Mouse (Mus musculus) erythroblast, adult 5-6 weeks (primary cell): ENCODE data around the gene Glod5. TPM values are rescaled to one million over a fixed set of nuclear protein-coding genes. Genes with fewer than 3 reads are reported as not detected.
"Not testable (repeated sequence)": the region's sequence is repeated elsewhere in the genome, so short reads cannot be mapped to it uniquely, and the experiment has no call there.

Experiments used
- ATAC-seq: replicated peaks from 2 replicates; pipeline ENCODE4 v1.8.0; 2016; ENCODE audit warnings: moderate number of reproducible peaks, mild to moderate bottlenecking, moderate TSS enrichment, inconsistent platforms; ENCODE audit not compliant: poor library complexity, low FRiP score, severe bottlenecking
- total RNA-seq, 2 experiments: library from RNA; stranded (forward) in 1 of 2; stranded (reverse) in 1 of 2; fragments of 150-400 nt in 1 of 2; fragments of 200-764, 138-1000 nt in 1 of 2; gene quantifications; 2 replicates each; pipeline versions ENCODE4 v1.2.3 to v1.2.4; 2015 to 2017; ENCODE audit warnings: low replicate concordance in 2 of 2

The Glod5 gene
- total RNA-seq (2015; ENCODE audit: low replicate concordance): not detected in 2 replicates
- not detected in 2 replicates for total RNA-seq (2017; ENCODE audit: low replicate concordance)

GRCm38 (mm10) chrX:8018286-8018685 lies at the start of gene Glod5:
Gene Glod5, minus strand, starts transcription at chrX:8018492.
- no peak for ATAC-seq

GRCm38 (mm10) chrX:8051044-8051781 lies 32.9 kb upstream of the Glod5 start:
- not testable (repeated sequence) for ATAC-seq

- no peak; the same call in 1 of the 2 replicates for ATAC-seq
These were observed 14.7 kb upstream of the Glod5 start for GRCm38 (mm10) chrX:8033009-8033408.

- ATAC-seq: no peak
These were observed 8.5 kb upstream of the Glod5 start for GRCm38 (mm10) chrX:8026811-8027210.

GRCm38 (mm10) chrX:8024795-8025194 lies 6.5 kb upstream of the Glod5 start:
- no peak for ATAC-seq

- no peak for ATAC-seq
These were observed 2.0 kb upstream of the Glod5 start for GRCm38 (mm10) chrX:8020111-8020778.

- peak; percentile 87 for ATAC-seq
These were observed 1.1 kb downstream of the Glod5 start for GRCm38 (mm10) chrX:8017142-8017541.

- peak; percentile 77 for ATAC-seq
These were observed 2.6 kb downstream of the Glod5 start for GRCm38 (mm10) chrX:8015675-8016074.

GRCm38 (mm10) chrX:8013569-8014314 lies 4.5 kb downstream of the Glod5 start:
- no peak for ATAC-seq

GRCm38 (mm10) chrX:8013157-8013556 lies 5.1 kb downstream of the Glod5 start:
- no peak for ATAC-seq

GRCm38 (mm10) chrX:8009356-8009755 lies 8.9 kb downstream of the Glod5 start:
- ATAC-seq: not testable (repeated sequence)

- ATAC-seq: no peak
These were observed 9.7 kb downstream of the Glod5 start for GRCm38 (mm10) chrX:8008543-8008942.

- no peak for ATAC-seq
These were observed 15.3 kb downstream of the Glod5 start for GRCm38 (mm10) chrX:8002971-8003370.

GRCm38 (mm10) chrX:8002001-8002400 lies 16.3 kb downstream of the Glod5 start:
- no peak for ATAC-seq

- peak; percentile 100 for ATAC-seq
These were observed 17.6 kb downstream of the Glod5 start for GRCm38 (mm10) chrX:8000546-8001192.

GRCm38 (mm10) chrX:7993068-7993735 lies 25.1 kb downstream of the Glod5 start:
- peak; percentile 91 for ATAC-seq

- peak; percentile 97 for ATAC-seq
These were observed 25.8 kb downstream of the Glod5 start for GRCm38 (mm10) chrX:7992379-7993067.

- ATAC-seq: no peak
These were observed 36.9 kb downstream of the Glod5 start for GRCm38 (mm10) chrX:7981368-7981767.

- ATAC-seq: no peak
These were observed 40.4 kb downstream of the Glod5 start, which contains the start of gene Gata1 for GRCm38 (mm10) chrX:7977892-7978291. Gene Gata1, minus strand, starts transcription at chrX:7978071.
